Mouse (Mus musculus) adrenal gland, adult 8-10 months (tissue): ENCODE data around the gene Galnt10. TPM values are rescaled to one million over a fixed set of nuclear protein-coding genes. Genes with fewer than 3 reads are reported as not detected.

Source experiments
- DNase-seq: peaks from one replicate; pipeline ENCODE4 v3.0.0; 2022
- total RNA-seq, 4 experiments: library from RNA; stranded (reverse); gene quantifications; 2 replicates each; pipeline ENCODE4 v1.2.4; 2022

Galnt10 gene
- total RNA-seq, 4 experiments from 2014 or later, result 55.7 to 76.3 (median 61.3) TPM

GRCm38 (mm10) chr11:57643691-57644090 is 1.6 kb upstream of the Galnt10 start:
- DNase-seq, result no peak

GRCm38 (mm10) chr11:57644245-57645017 is 811 bp upstream of the Galnt10 start:
- DNase-seq, result no peak

- no peak for DNase-seq
Measured at GRCm38 (mm10) chr11:57645847-57646246, 605 bp downstream of the Galnt10 start.

- no peak for DNase-seq
Measured at GRCm38 (mm10) chr11:57646416-57646815, 1.2 kb downstream of the Galnt10 start.

GRCm38 (mm10) chr11:57646940-57647339 is 1.7 kb downstream of the Galnt10 start:
- peak; percentile 40 for DNase-seq

GRCm38 (mm10) chr11:57647446-57647845 is 2.2 kb downstream of the Galnt10 start:
- DNase-seq, result no peak

GRCm38 (mm10) chr11:57648196-57648800 is 3.1 kb downstream of the Galnt10 start:
- DNase-seq, result no peak

GRCm38 (mm10) chr11:57649269-57649668 is 4.0 kb downstream of the Galnt10 start:
- no peak for DNase-seq

- no peak for DNase-seq
Measured at GRCm38 (mm10) chr11:57649671-57650070, 4.4 kb downstream of the Galnt10 start.

GRCm38 (mm10) chr11:57650867-57651266 is 5.6 kb downstream of the Galnt10 start:
- no peak for DNase-seq

GRCm38 (mm10) chr11:57651281-57651810 is 6.1 kb downstream of the Galnt10 start:
- no peak for DNase-seq

GRCm38 (mm10) chr11:57652206-57652922 is 7.1 kb downstream of the Galnt10 start:
- no peak for DNase-seq

- DNase-seq, result no peak
Measured at GRCm38 (mm10) chr11:57652923-57653660, 7.8 kb downstream of the Galnt10 start.

- no peak for DNase-seq
Measured at GRCm38 (mm10) chr11:57653796-57654195, 8.6 kb downstream of the Galnt10 start.

GRCm38 (mm10) chr11:57654386-57654785 is 9.1 kb downstream of the Galnt10 start:
- DNase-seq, result no peak

- no peak for DNase-seq
Measured at GRCm38 (mm10) chr11:57654977-57655397, 9.7 kb downstream of the Galnt10 start.

GRCm38 (mm10) chr11:57655669-57656325 is 10.6 kb downstream of the Galnt10 start:
- no peak for DNase-seq

- DNase-seq, result no peak
Measured at GRCm38 (mm10) chr11:57656602-57657275, 11.5 kb downstream of the Galnt10 start.

- no peak for DNase-seq
Measured at GRCm38 (mm10) chr11:57657370-57658072, 12.3 kb downstream of the Galnt10 start.

- DNase-seq, result no peak
Measured at GRCm38 (mm10) chr11:57658214-57658613, 13.0 kb downstream of the Galnt10 start.

- DNase-seq, result no peak
Measured at GRCm38 (mm10) chr11:57658751-57659150, 13.5 kb downstream of the Galnt10 start.
